ENCODE assay signal across 24 mouse cellular contexts in the genomic region with DNA sequence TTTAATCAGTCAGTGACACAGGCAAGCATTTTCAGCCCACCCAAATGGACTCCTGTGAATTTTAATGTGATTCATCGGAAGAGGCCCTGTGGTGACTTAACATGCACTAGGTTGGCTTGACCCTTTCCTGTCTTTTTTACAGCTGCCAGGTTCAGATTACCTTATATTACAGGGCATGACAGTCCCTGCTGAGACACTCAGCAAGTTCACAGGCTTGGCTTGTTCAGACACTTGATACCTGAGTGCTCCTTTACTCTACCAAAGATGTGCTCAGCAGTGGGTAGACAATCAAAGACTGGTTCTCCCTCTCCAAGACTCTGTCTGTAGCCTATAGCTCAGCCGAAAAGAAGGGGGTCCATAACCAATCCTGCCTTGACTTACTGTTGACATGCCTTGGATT.
"Had no signal": no experiment of that assay in that cellular context is flagged by ENCODE, and none has a peak within 500 bp of the region (broad histone marks: within the 10 kb centered on the region; RNA-seq: fewer than 3 reads in every experiment).

No protein-coding gene starts in this region.

- H3K4me2 ChIP-seq: limb, embryonic 13.5 days; liver, embryonic 11.5 days; lung, embryonic 14.5 days; neural tube, embryonic 12.5 days; neural tube, embryonic 15.5 days had no signal

- ATAC-seq: intestine, postnatal 0 days; liver, postnatal 0 days; lung, postnatal 0 days had no signal

- DNase-seq: kidney, adult 8-10 months; kidney, postnatal 10 days; layer of hippocampus, adult 9-11 months; liver, postnatal 0 days; lung, embryonic 14.5 days; midbrain, embryonic 14.5 days; right cerebral cortex, adult 18-20 months; right cerebral cortex, postnatal 14 days; right cerebral cortex, postnatal 4 days; thymus, adult 2 months; thymus, postnatal 14 days; thymus, postnatal 4 days had no signal

- H3K4me1 ChIP-seq: limb, embryonic 13.5 days; midbrain, embryonic 10.5 days; neural tube, embryonic 12.5 days; neural tube, embryonic 15.5 days had no signal

- H3K9me3 ChIP-seq: limb, embryonic 13.5 days; midbrain, embryonic 10.5 days; neural tube, embryonic 12.5 days; neural tube, embryonic 15.5 days had no signal

- H3K27ac ChIP-seq: layer of hippocampus, adult 2 months; left cerebral cortex, adult 2 months; limb, embryonic 13.5 days; liver, embryonic 14.5 days; macrophage; midbrain, embryonic 10.5 days; neural tube, embryonic 12.5 days; neural tube, embryonic 15.5 days; stomach, postnatal 0 days had no signal

- H3K36me3 ChIP-seq: limb, embryonic 13.5 days; midbrain, embryonic 10.5 days; neural tube, embryonic 12.5 days; neural tube, embryonic 15.5 days had no signal

- H3K27me3 ChIP-seq: limb, embryonic 13.5 days; neural tube, embryonic 12.5 days; neural tube, embryonic 15.5 days had no signal

- H3K4me3 ChIP-seq: layer of hippocampus, adult 2 months; left cerebral cortex, adult 2 months; limb, embryonic 13.5 days; midbrain, embryonic 10.5 days; neural tube, embryonic 12.5 days; neural tube, embryonic 15.5 days had no signal

- H3K9ac ChIP-seq: limb, embryonic 13.5 days; liver, embryonic 14.5 days; liver, postnatal 0 days; lung, embryonic 14.5 days; neural tube, embryonic 12.5 days; neural tube, embryonic 15.5 days had no signal
